Mouse (Mus musculus): ENCODE results near the gene Pan3. TPM values are rescaled to one million over a fixed set of nuclear protein-coding genes. Genes with fewer than 3 reads are reported as not detected.

The Pan3 gene
- polyA plus RNA-seq (2012; rRNA removed) = 40.1 and 42.1 TPM in 2 replicates

DNA sequence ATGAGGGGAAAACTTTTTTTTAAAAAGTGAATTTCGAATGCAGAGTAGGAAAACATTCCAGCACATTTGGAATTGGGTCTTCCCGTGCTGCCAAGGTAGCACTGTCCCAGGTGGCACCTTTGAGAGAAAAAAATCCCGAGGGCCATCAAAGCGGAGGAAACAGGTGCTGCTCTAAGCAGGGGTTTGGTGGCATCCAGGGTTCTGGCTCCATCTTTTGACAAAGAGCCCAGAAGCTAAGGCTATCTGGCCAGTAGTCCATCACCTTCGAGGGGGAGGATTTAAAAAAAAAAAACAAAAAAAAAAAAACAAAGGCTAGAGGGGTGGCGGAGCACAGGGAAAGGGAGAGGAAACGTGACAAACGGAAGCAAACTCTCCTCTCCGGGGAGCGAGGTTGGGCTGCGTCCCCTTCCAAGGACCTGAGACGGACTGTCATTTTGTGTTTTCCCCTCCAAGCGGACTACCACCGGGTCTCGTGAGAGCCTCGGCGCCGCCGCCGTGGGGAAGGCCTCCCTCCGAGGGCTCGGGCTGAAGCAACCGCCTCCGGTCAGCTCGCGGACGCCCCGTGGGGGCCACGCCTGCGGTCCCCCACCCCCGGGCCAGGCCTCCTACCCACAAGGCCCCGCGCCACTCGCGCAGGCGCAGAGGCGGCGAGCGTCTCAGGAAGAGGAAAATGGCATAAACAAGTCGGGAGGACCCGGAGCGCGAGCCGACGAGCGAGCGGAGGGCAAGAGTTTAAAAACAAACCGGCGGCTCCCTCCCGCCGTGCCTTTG is at the start of gene Pan3:
Pan3 (plus strand) TSS at position 627 of the 771 bp plus-strand sequence.
- no peak for DNase-seq (ENCODE audit: low read depth)

GRCm38 (mm10) chr5:147381396-147381795 is 48.6 kb upstream of the Pan3 start:
- DNase-seq (ENCODE audit: low read depth) = no peak

- DNase-seq (ENCODE audit: low read depth) = no peak
Observed at GRCm38 (mm10) chr5:147386865-147387264, 43.1 kb upstream of the Pan3 start.

DNA sequence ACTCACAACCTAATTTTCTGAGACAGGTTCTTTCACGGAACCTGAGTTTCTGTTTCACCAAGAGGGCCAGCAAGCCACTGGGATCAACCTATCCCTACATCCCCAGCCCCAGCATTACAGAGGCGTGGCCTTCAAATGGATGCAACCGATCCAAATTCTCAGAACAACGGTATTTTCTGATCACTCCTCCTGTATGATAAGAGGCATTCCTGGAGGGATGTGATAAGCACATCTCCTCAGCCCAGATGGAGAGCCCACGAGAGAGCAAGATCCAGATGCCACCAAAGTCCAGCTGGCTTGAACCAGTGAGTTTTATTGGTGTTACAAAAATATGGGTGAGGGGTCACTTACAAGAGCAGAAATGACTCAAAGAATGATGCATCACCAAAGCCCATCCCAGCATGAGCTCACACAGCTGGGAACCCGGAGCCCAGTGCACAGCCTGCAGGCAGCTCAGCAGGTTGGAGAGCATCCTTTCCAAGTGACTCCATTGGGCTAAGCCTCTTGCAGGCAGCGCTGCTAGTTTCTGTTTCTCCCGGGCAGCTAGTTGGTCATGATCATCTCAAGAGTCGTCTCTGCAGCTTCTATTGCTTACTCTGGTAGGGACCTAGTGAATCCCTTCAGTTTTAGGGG is 41.5 kb upstream of the Pan3 start:
- DNase-seq (ENCODE audit: low read depth) = no peak

DNA sequence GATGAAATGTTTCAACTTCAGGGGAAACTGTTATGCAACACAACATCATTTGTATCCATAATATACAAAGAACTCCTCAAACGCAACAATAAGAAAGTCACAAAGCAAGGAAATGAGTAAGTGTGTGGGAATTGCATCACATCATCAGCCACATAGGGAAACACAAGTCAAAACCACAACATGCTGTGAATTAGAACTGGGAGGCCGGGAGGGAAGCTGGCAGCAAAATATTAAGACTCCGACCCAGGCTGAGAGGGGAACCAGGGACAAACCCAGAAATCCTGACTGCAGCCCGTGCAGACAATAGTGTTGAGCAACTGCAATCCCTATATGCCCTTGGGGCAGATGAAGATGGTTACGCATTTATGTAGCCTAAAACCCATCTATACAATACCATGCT is 40.9 kb upstream of the Pan3 start:
- no peak for DNase-seq (ENCODE audit: low read depth)

DNA sequence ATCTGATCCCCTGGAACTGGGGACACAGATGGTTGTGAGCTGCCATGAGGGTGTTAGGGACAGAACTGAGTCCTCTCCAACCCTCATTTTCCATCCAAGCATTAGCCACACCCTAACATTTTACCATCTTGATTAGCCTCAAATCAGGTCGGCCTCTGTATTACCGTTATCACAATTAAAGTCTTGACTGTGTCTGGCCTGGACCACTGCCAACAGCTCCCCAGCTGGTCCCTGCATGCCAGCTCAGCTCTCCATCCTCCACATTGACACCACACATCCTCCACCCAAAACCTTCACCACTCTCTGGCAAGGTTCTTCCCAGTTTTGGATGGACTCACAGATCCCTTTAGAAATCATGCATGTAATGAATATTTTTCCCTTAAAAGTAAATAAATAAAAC is 39.2 kb upstream of the Pan3 start:
- DNase-seq (ENCODE audit: low read depth) = no peak

DNA sequence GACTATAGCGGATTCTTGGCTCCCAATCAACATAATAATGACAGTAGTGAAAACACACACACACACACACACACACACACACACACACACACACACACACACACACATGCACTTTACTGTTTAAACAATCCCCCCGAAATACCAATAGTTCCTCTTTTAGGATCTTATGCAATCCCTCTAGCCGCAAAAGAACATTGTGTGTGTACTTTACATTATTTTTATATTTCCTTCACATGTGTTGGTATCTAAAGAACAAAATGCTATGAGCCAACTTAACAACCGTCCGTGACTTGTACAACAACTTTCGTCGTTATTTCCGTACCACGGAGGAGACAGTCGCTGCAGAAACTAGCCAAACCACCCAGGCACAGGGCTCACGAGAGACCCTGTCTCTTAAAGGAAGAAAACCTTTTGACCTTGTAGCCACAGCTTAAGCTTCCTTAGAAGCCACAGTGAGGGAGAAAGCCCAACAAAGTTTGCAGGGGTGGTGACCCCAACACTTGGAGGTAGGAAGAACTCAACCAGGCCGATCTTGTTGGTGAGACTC is 37.2 kb upstream of the Pan3 start:
- DNase-seq (ENCODE audit: low read depth) = no peak

- no peak for DNase-seq (ENCODE audit: low read depth)
Observed at GRCm38 (mm10) chr5:147395050-147395449, 34.9 kb upstream of the Pan3 start.

GRCm38 (mm10) chr5:147399843-147400504 is 30.0 kb upstream of the Pan3 start, which contains the start of gene Flt3:
TSS of gene Flt3 (minus strand) at chr5:147400489.
- no peak for DNase-seq (ENCODE audit: low read depth)

- DNase-seq (ENCODE audit: low read depth) = no peak
Observed at GRCm38 (mm10) chr5:147400505-147400979, 29.4 kb upstream of the Pan3 start.

DNA sequence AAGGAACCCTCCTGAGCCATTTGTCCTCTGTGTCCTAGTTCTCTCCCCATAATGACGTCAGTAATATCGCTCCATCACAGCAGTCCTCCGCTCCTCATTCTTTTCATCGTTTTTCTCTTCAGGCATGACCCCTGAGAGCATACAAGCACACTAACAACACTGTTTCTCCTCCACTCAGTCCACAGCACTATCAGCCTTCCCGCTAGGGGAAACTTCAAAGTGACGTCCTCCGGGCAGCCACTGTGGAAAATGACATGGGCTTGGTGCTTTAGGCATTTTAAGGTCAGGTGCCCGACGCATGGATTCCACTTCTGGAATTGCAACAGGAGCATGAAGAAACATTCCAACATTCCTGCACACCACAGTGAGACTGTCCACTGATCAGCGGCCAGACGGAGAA is 28.9 kb upstream of the Pan3 start:
- no peak for DNase-seq (ENCODE audit: low read depth)

DNA sequence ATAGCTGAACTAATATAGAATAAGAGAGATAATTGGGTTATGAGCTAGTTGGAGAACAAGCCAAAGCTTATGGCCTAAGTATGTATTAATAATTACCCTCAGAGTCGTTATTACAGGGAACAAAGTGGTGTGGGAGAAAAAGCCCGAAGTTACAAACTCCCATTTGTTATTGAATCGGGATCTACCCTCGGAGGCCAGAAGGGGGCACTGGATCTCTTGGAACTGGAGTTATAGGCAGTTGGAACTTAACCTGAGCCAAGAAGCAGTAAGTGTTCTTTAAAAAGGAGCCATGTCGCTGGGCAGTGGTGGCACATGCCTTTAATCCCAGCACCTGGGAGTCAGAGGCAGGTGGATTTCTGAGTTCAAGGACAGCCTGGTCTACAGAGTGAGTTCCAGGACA is 27.5 kb upstream of the Pan3 start:
- DNase-seq (ENCODE audit: low read depth) = no peak

- no peak for DNase-seq (ENCODE audit: low read depth)
Observed at GRCm38 (mm10) chr5:147406135-147406534, 23.8 kb upstream of the Pan3 start.

- DNase-seq (ENCODE audit: low read depth) = no peak
Observed at GRCm38 (mm10) chr5:147408731-147409130, 21.2 kb upstream of the Pan3 start.

GRCm38 (mm10) chr5:147410585-147410984 is 19.4 kb upstream of the Pan3 start:
- no peak for DNase-seq (ENCODE audit: low read depth)

DNA sequence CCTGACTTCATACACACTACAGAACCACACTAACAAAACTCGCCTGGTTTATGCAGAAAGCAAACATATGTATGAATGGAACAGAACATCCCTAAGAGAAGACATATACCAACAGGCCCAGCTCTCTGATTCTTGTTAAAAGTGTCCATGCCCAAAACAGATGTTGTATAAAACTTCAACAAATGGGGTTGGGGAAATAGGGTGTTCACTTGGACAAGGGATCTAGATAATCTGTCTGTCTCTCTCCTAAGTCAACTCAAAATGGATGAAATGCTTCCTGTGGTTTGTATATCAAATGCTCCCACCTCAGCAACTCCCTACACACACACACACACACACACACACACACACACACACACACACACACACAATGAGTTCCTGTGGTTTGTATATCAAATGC is 12.0 kb upstream of the Pan3 start:
- DNase-seq (ENCODE audit: low read depth) = no peak

GRCm38 (mm10) chr5:147418394-147419121 is 11.4 kb upstream of the Pan3 start:
- DNase-seq (ENCODE audit: low read depth) = no peak

- DNase-seq (ENCODE audit: low read depth) = no peak
Observed at GRCm38 (mm10) chr5:147423612-147424011, 6.3 kb upstream of the Pan3 start.

DNA sequence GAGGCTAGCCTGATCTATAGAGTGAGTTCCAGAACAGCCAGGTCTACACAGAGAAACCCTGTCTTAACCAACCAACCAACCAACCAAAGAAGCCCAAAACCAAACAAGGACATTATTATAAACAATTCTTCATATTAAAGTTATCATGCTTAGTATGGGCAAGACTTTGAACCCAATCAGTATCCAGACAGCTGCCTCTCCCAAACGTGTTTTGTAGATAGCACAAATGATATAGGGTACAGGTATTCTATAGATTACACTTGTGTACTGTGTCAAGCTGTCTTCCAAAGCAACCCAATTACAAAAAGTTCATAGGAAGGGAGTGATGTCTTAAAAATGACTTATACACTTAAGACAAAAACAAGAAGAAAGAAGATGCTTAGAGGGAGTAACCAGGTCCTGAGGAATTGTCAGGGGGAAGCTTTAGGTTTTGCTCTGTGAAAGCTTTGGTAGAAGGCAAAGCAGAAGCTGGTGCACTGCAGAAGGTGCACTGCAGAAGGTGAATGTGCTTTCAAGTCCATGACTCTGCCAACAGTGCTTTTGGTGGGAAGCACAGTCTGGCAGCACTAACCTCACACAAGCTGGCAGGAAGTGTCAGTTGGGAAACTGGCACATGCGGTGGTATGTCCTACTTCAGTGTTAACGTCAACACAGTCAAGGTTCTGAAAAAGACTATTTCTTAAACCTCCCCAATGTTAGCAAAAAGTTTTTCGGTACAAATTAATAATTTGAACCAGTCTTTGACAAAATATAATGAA is 3.7 kb upstream of the Pan3 start:
- DNase-seq (ENCODE audit: low read depth) = no peak

DNA sequence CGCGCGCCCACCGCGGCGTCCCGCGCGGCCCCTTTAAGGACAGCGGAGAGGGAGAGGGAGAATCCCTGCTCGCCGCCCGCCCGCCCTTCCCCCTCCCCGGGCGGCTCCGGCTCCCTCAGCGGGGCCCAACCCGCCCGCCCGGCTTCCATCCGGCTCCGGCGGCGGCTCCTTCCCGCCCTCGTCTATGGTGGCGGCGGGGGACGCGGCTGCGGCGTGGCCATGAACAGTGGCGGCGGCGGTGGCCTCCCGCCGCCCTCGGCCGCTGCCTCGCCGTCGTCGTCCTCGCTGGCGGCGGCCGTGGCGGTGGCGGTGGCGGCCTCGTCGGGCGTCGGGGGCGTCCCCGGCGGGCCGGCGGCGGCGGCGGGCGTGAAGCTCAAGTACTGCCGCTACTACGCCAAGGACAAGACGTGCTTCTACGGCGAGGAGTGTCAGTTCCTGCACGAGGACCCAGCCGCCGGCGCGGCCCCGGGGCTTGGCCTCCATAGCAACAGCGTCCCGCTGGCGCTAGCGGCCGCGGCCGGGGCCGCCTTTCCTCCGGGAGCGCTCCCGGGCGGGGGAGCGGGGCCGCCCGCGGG is 487 bp downstream of the Pan3 start:
- DNase-seq (ENCODE audit: low read depth) = no peak
